Mouse (Mus musculus) hindbrain, postnatal 0 days (tissue): Measurements from ENCODE around the gene Afmid. TPM values are rescaled to one million over a fixed set of nuclear protein-coding genes. Genes with fewer than 3 reads are reported as not detected.

Source experiments
- ATAC-seq: fragments of 200-750 bp; cut with Nextera tagmentation; 2 replicates; pipeline ENCODE4 v1.8.0; 2017; ENCODE audit warnings: mild to moderate bottlenecking, moderate TSS enrichment, moderate library complexity
- DNase-seq: peaks from one replicate; pipeline ENCODE4 v3.0.0-alpha.2; 2015; ENCODE audit warnings: low spot score
- H3K27ac ChIP-seq: fragments of 300-500 bp; sonication (generic); 2 replicates; pipeline ENCODE4 v1.5.1; 2014; ENCODE audit warnings: mild to moderate bottlenecking
- H3K27me3 ChIP-seq: fragments of 300-500 bp; sonication (generic); 2 replicates; pipeline ENCODE4 v1.6.1; 2014; ENCODE audit warnings: low read length, mixed read lengths; ENCODE audit not compliant: insufficient read depth
- H3K36me3 ChIP-seq: fragments of 300-500 bp; sonication (generic); 2 replicates; pipeline ENCODE4 v1.6.1; 2014; ENCODE audit warnings: low read length, mixed read lengths; ENCODE audit not compliant: insufficient read depth
- H3K4me1 ChIP-seq: fragments of 300-500 bp; sonication (generic); 2 replicates; pipeline ENCODE4 v1.6.1; 2014; ENCODE audit warnings: antibody characterized with exemption, low read length, mixed read lengths; ENCODE audit not compliant: insufficient read depth
- H3K4me2 ChIP-seq: fragments of 300-500 bp; sonication (generic); 2 replicates; pipeline ENCODE4 v1.6.1; 2014; ENCODE audit warnings: low read depth, mild to moderate bottlenecking, low read length, moderate library complexity, mixed read lengths
- H3K4me3 ChIP-seq: fragments of 300-500 bp; sonication (generic); 2 replicates; pipeline ENCODE4 v1.5.1; 2014; ENCODE audit warnings: low read length
- H3K9ac ChIP-seq: fragments of 300-500 bp; sonication (generic); replicated peaks from 2 replicates; pipeline ENCODE4 v1.6.1; 2014; ENCODE audit warnings: mild to moderate bottlenecking, low read length, moderate library complexity, mixed read lengths
- H3K9me3 ChIP-seq: fragments of 300-500 bp; sonication (generic); 2 replicates; pipeline ENCODE4 v1.6.1; 2016; ENCODE audit warnings: low read length, mixed read lengths
- CTCF ChIP-seq: IDR thresholded peaks from 2 replicates; pipeline ENCODE4 v1.5.1; 2016; ENCODE audit warnings: antibody characterized with exemption, control low read depth, low read depth
- WGBS: fragments of 180-500 bp; shearing (Covaris S2); extraction: QIAGEN DNeasy Blood & Tissue Kit; methylation state at CpG from one replicate; pipeline ENCODE4 v1.1.7; 2014; 5-methylcytosine and 5-hydroxymethylcytosine counted together
- polyA plus RNA-seq: library from polyadenylated mRNA; unstranded; fragments of >200 nt; fragmentation: Nextera tagmentation; extraction: Ambion mirVana; gene quantifications from 2 replicates; pipeline ENCODE4 v1.2.1, GENCODE M21; 2015
- total RNA-seq: library from RNA; depleted of rRNA; stranded (reverse); fragments of >200 nt; gene quantifications from 2 replicates; pipeline ENCODE4 v1.2.3, GENCODE M21; 2014

The Afmid gene
- total and polyA plus RNA-seq, 2 experiments from 2014 or later = 4.8 to 7.9 TPM

DNA sequence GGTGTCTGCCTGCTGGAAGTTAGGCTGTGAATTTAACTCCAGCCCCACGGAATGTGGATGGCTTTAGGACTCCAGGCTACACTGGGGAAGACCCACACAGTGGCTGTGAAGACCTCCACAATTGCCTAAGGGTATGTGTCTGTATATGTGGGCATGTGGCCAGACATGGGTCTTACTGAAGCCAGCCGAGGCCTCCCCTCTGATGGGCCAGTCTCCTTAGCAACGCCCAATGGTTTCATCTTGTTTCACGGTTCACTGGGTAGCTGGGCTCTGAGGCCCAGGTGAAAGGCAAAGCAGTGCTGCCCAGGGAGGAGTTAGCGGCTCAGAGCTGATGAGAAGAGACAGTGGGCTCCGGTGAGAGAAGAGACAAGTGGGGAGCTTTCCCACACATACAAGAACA is 40.3 kb downstream of the Afmid start:
- no peak overlapping the region for H3K4me3 ChIP-seq
- H3K27me3 ChIP-seq = no peaks in the 10 kb centered on the region
- no peak for TF ChIP-seq CTCF
- H3K4me2 ChIP-seq = no peak overlapping the region
- no peak overlapping the region for H3K9ac ChIP-seq
- no peak overlapping the region for H3K27ac ChIP-seq
- ATAC-seq = peak; percentile 36; the same call in 1 of the 2 replicates
- no peaks in the 10 kb centered on the region for H3K36me3 ChIP-seq
- WGBS = 11% methylated on average over 6 of the region's 6 CpGs
- peaks cover 3% of the 10 kb centered on the region; the same call in 1 of the 2 replicates for H3K4me1 ChIP-seq
- peak; percentile 67 for DNase-seq
- no peaks in the 10 kb centered on the region for H3K9me3 ChIP-seq

DNA sequence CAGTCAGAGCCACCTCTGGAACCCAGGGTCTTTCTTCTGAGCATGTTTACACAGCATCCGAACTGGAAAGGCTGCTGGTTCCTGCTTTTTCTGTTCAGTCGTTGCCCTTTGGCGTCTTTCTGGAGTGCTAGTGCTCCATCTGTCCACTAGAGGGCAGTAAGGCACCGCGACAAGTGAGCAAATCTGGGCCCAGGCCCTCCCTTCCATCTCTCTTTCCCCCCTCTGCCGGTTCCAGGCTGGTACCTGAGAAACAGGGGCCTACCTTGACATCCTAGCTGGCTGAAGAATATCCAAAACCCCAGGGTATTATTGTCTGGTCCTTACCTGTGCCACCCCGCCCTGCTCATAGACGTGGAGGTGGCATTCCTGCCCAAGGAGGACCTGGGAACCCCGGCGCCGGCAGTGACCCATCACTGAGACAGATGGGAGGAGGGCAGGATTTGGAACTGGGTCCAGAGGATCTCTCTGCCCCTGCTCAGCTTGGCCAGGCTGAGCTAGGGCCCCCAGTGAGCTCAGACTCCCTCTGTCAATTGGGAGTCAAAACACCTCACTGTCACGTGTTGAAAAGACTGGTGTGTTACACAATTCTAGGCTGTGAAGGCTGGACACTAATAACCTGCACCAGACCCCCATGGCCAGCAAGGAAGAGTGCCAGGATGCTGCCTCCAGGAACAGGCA is 45.1 kb downstream of the Afmid start:
- H3K9me3 ChIP-seq = no peaks in the 10 kb centered on the region
- no peaks in the 10 kb centered on the region for H3K27me3 ChIP-seq
- ATAC-seq (peak; percentile 22), DNase-seq (peak; percentile 92)
- WGBS = 28% methylated on average over 12 of the region's 12 CpGs
- no peak overlapping the region for H3K4me2 ChIP-seq
- no peak overlapping the region for H3K4me3 ChIP-seq
- no peaks in the 10 kb centered on the region for H3K36me3 ChIP-seq
- H3K9ac ChIP-seq = no peak overlapping the region
- no peak overlapping the region for H3K27ac ChIP-seq
- TF ChIP-seq CTCF = peak; percentile 99
- H3K4me1 ChIP-seq = peaks cover 3% of the 10 kb centered on the region; the same call in 1 of the 2 replicates

DNA sequence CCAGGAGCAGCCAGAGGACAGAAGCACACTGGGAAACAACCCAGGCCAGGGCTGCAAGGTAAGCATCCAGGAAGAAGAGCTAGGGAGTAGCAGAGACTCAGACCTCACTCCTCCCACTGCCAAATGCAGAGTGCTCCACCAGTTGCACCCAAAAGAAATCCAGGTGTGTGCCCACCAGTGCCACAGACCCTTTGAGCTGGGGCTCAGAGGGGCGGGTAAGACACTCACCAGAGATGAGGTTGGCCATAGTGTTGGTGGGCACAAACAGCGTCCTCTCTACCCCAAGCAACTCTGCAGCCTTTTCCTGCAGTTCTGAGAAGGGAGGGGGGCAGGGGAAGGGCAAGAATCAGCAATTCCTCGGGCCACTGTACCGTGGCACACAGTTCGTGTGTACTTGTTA is 45.7 kb downstream of the Afmid start:
- Histone ChIP-seq H3K4me3 (no peak overlapping the region), H3K9me3 (no peaks in the 10 kb centered on the region), H3K4me2 (no peak overlapping the region), H3K9ac (no peak overlapping the region), H3K4me1 (peaks cover 3% of the 10 kb centered on the region; the same call in 1 of the 2 replicates), H3K27me3 (no peaks in the 10 kb centered on the region), H3K27ac (no peak overlapping the region), H3K36me3 (no peaks in the 10 kb centered on the region)
- no peak for TF ChIP-seq CTCF
- WGBS = 71% methylated on average over 5 of the region's 5 CpGs
- DNase-seq (no peak), ATAC-seq (no peak)

DNA sequence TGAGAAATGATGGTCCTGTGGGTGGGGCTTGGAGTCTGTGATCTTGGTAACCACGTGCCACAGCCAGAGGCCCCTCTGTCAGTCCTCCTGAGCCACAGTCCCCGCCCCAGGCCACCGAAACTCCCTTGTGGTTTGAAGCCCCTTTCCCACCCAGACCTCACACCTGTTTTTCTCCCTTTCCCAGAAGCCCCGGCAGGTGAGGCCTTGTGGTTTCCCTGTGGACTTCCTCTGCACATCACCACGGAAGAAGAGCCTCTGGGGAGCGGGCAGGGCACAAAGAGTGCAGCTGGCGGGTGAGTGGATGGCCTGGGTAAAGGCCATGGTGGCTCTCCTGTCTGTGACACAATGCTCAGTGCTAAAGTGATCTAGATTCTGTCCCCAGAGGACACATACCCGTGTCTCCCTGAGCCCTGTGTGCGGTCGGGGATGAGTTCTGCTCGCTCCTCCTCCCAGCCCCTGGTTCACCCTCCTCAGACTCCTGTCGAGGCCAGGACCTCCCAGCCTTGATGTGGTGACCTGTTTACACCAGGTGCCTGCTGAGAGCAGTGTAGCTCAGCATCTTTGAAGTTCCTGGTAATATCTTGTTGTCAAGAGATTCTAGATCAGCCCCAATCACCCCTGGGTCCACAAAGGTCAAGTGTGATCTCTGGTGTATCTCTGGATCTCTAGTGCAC is 46.3 kb downstream of the Afmid start:
- ATAC-seq = no peak
- peak overlapping the region; percentile 96; the same call in 1 of the 2 replicates for H3K4me2 ChIP-seq
- no peak for DNase-seq
- H3K9me3 ChIP-seq = no peaks in the 10 kb centered on the region
- no peak overlapping the region for H3K27ac ChIP-seq
- H3K4me1 ChIP-seq = 0 out of 2 replicates have a peak, but pooled peaks cover 3% of the 10 kb centered on the region
- no peak overlapping the region for H3K4me3 ChIP-seq
- H3K36me3 ChIP-seq = no peaks in the 10 kb centered on the region
- H3K27me3 ChIP-seq = no peaks in the 10 kb centered on the region
- TF ChIP-seq CTCF = no peak
- no peak overlapping the region for H3K9ac ChIP-seq
- 70% methylated on average over 12 of the region's 12 CpGs for WGBS

DNA sequence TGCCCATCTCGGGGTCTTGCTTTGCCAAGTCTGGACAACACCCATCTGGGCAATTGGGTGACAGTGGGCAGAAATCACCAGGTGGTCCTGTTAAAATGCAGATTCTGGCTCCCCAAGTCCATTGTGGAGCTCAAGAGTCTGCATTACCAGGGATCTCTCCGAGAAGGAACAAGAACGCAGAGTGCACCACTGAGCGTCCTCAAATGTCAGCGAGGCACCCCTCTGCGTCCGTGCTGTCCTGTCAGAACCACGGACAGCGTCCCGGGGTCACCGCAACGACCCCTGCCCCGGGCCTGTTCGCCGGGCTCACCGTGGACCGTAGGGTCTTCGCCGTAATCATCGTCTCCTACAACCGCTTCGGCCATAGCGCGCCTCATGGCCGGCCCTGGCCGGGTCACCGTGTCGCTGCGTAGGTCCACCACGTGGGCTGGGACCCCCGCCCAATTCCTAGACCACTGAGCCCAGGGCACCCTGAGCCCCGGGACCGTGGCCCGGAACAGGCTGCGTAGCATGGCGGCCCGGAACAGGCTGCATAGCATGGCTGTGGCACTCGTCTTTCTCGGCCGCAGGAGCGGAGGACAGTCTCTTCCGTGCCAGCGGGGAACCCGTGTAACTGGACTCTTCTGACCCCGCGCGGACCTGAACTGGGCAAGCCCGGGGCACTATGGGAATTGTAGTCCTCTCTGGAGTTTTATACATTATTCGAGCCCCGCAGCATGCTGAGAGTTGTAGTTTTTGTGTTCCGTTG is 47.3 kb downstream of the Afmid start, which contains the start of gene Tha1:
Gene Tha1, minus strand, starts transcription at position 621 of the 748 bp plus-strand sequence.
- no peaks in the 10 kb centered on the region for H3K27me3 ChIP-seq
- H3K9me3 ChIP-seq = no peaks in the 10 kb centered on the region
- TF ChIP-seq CTCF = no peak; the same call in 1 of the 2 replicates
- H3K4me3 ChIP-seq = peak within 1 kb of the TSS; percentile 56
- WGBS = 1% methylated on average over 51 of the region's 51 CpGs
- H3K4me2 ChIP-seq = peak within 1 kb of the TSS; percentile 96
- peaks cover 6% of the 10 kb centered on the region for H3K4me1 ChIP-seq
- H3K9ac ChIP-seq = peak within 1 kb of the TSS; percentile 69
- ATAC-seq = peak; percentile 80
- DNase-seq = peak; percentile 92
- H3K27ac ChIP-seq = peak within 1 kb of the TSS; percentile 27; the same call in 1 of the 2 replicates
- H3K36me3 ChIP-seq = no peaks in the 10 kb centered on the region

DNA sequence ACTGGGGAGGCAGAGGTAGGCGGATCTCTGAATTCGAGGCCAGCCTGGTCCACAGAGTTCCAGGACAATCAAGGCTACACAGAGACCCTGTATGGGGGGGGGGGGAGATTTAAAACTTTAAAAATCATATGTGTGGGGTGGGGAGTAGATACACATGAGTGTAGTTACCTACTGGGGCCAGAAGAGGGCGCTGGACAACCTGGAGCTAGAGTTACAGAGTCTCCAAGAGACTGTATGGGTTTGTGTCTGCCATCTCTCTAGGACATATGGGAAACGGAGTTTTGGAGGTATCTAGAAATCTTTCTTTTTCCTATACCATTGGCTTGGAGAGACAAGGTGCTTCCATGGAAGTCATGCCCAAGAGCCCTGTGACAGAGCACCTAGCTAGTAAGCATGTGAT is 48.7 kb downstream of the Afmid start:
- DNase-seq (no peak), ATAC-seq (no peak)
- TF ChIP-seq CTCF = peak; percentile 65
- Histone ChIP-seq H3K36me3 (no peaks in the 10 kb centered on the region), H3K27me3 (no peaks in the 10 kb centered on the region), H3K4me1 (peaks cover 14% of the 10 kb centered on the region), H3K9ac (no peak overlapping the region), H3K27ac (no peak overlapping the region), H3K4me2 (no peak overlapping the region), H3K9me3 (no peaks in the 10 kb centered on the region), H3K4me3 (no peak overlapping the region)
- 69% methylated on average over 4 of the region's 4 CpGs for WGBS
